Mouse (Mus musculus) midbrain, postnatal 0 days (tissue): ENCODE results near the gene Usp17lb. TPM values are rescaled to one million over a fixed set of nuclear protein-coding genes. Genes with fewer than 3 reads are reported as not detected.
"Not testable (repeated sequence)": the region's sequence is repeated elsewhere in the genome, so short reads cannot be mapped to it uniquely, and the experiment has no call there.

Experiments used
- ATAC-seq: fragments of 200-750 bp; cut with Nextera tagmentation; 2 replicates; pipeline ENCODE4 v1.8.0; 2017; ENCODE audit warnings: moderate number of reproducible peaks, mild to moderate bottlenecking, moderate TSS enrichment, moderate library complexity; ENCODE audit not compliant: low FRiP score
- DNase-seq: peaks from one replicate; pipeline ENCODE4 v3.0.0-alpha.2; 2015; ENCODE audit warnings: low spot score
- H3K27ac ChIP-seq: fragments of 300-500 bp; sonication (generic); 2 replicates; pipeline ENCODE4 v1.5.1; 2014; ENCODE audit warnings: low read depth, mild to moderate bottlenecking, low read length, mixed read lengths
- H3K27me3 ChIP-seq: fragments of 300-500 bp; sonication (generic); 2 replicates; pipeline ENCODE4 v1.6.1; 2014; ENCODE audit warnings: low read length, control low read depth, mixed read lengths; ENCODE audit not compliant: insufficient read depth
- H3K36me3 ChIP-seq: fragments of 300-500 bp; sonication (generic); 2 replicates; pipeline ENCODE4 v1.6.1; 2014; ENCODE audit warnings: low read length, control low read depth, mixed read lengths; ENCODE audit not compliant: insufficient read depth
- H3K4me1 ChIP-seq: fragments of 300-500 bp; sonication (generic); 2 replicates; pipeline ENCODE4 v1.6.1; 2014; ENCODE audit warnings: mild to moderate bottlenecking, control low read depth, antibody characterized with exemption, low read length, mixed read lengths; ENCODE audit not compliant: insufficient read depth
- H3K4me2 ChIP-seq: fragments of 300-500 bp; sonication (generic); 2 replicates; pipeline ENCODE4 v1.6.1; 2014; ENCODE audit warnings: low read depth, mild to moderate bottlenecking, low read length, mixed read lengths; ENCODE audit not compliant: poor library complexity, severe bottlenecking
- H3K4me3 ChIP-seq: fragments of 300-500 bp; sonication (generic); 2 replicates; pipeline ENCODE4 v1.5.1; 2014; ENCODE audit warnings: low read depth, mild to moderate bottlenecking, low read length, moderate library complexity
- H3K9ac ChIP-seq: fragments of 300-500 bp; sonication (generic); replicated peaks from 2 replicates; pipeline ENCODE4 v1.6.1; 2014; ENCODE audit warnings: mild to moderate bottlenecking, low read length, moderate library complexity, mixed read lengths; ENCODE audit not compliant: poor library complexity, severe bottlenecking
- H3K9me3 ChIP-seq: fragments of 300-500 bp; sonication (generic); 2 replicates; pipeline ENCODE4 v1.6.1; 2016; ENCODE audit warnings: low read length, control low read depth
- CTCF ChIP-seq: IDR thresholded peaks from 2 replicates; pipeline ENCODE4 v1.5.1; 2016; ENCODE audit warnings: antibody characterized with exemption, mild to moderate bottlenecking
- WGBS: fragments of 180-500 bp; shearing (Covaris S2); extraction: QIAGEN DNeasy Blood & Tissue Kit; methylation state at CpG from one replicate; pipeline ENCODE4 v1.1.7; 2014; 5-methylcytosine and 5-hydroxymethylcytosine counted together
- polyA plus RNA-seq: library from polyadenylated mRNA; unstranded; fragments of >200 nt; fragmentation: Nextera tagmentation; extraction: Ambion mirVana; gene quantifications from 2 replicates; pipeline ENCODE4 v1.2.1, GENCODE M21; 2015
- total RNA-seq: library from RNA; depleted of rRNA; stranded (reverse); fragments of >200 nt; gene quantifications from 2 replicates; pipeline ENCODE4 v1.2.3, GENCODE M21; 2014; rRNA removed

Gene Usp17lb
- total and polyA plus RNA-seq, 2 experiments from 2014 or later: not detected

DNA sequence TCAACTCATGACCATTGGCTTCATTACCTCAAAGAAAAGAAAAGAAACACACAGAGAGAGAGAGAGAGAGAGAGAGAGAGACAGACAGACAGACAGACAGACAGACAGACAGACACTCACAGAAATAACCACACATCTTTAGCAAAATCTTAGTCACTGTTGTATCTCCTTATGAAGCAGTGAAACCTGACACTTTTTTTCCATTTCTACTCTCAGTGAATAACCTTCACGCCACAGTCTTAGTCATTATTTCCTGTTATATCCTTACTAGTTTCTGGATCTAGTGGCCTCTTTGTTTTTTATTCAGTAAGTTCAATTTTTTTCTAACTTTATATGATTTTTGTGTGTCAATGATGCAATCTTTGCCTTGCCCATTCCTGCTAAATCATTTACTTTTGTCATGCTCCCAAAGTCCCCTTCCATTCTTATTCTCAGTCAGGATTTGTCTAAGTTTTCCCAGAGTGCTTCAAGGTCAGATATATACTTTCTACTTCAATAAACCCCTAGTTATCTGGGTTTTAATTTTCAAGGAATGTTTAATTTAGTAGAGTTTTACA is 1.4 kb upstream of the Usp17lb start:
- no peak for TF ChIP-seq CTCF
- ATAC-seq: no peak
- Histone ChIP-seq H3K4me1 (no peaks in the 10 kb centered on the region), H3K4me2 (no peak overlapping the region), H3K36me3 (no peaks in the 10 kb centered on the region), H3K27ac (no peak overlapping the region), H3K9ac (no peak overlapping the region), H3K4me3 (no peak overlapping the region), H3K27me3 (no peaks in the 10 kb centered on the region), H3K9me3 (no peaks in the 10 kb centered on the region)
- WGBS: 89% methylated on average over 1 of the region's 1 CpGs
- DNase-seq: no peak

- H3K27ac ChIP-seq, DNase-seq, H3K27me3 ChIP-seq, H3K4me3 ChIP-seq, H3K4me2 ChIP-seq, H3K4me1 ChIP-seq, H3K9me3 ChIP-seq, ATAC-seq, H3K9ac ChIP-seq, H3K36me3 ChIP-seq: not testable (repeated sequence)
- WGBS: 87% methylated on average over 8 of the region's 8 CpGs
These were observed 32.1 kb downstream of the Usp17lb start for GRCm38 (mm10) chr7:104810335-104810734.

- ATAC-seq (no peak), DNase-seq (no peak)
- Histone ChIP-seq H3K27ac (no peak overlapping the region), H3K27me3 (no peaks in the 10 kb centered on the region), H3K4me1 (no peaks in the 10 kb centered on the region), H3K4me2 (no peak overlapping the region), H3K9me3 (no peaks in the 10 kb centered on the region), H3K9ac (no peak overlapping the region), H3K4me3 (no peak overlapping the region), H3K36me3 (no peaks in the 10 kb centered on the region)
- TF ChIP-seq CTCF: no peak
- WGBS: 50% methylated on average over 1 of the region's 1 CpGs
These were observed 51.6 kb downstream of the Usp17lb start for GRCm38 (mm10) chr7:104790796-104791195.

Other genes starting within 250 kb of the Usp17lb start
- 0.38 TPM in 1 of 2 replicates, not detected in the other for gene Olfr655, start 240.8 kb downstream of the Usp17lb start, total RNA-seq
- not detected in 2 replicates for gene Olfr655, start 240.8 kb downstream of the Usp17lb start, polyA plus RNA-seq
- not detected in 2 replicates for gene Olfr656, start 228.6 kb downstream of the Usp17lb start, total RNA-seq
- gene Olfr656, start 228.6 kb downstream of the Usp17lb start, polyA plus RNA-seq: not detected in 2 replicates
- gene Olfr657, start 217.8 kb downstream of the Usp17lb start, total RNA-seq: not detected in 2 replicates
- not detected in 2 replicates for gene Olfr657, start 217.8 kb downstream of the Usp17lb start, polyA plus RNA-seq
- gene Olfr658, start 195.3 kb downstream of the Usp17lb start, total RNA-seq: 0.05 and 0.42 TPM in 2 replicates
- 0.20 and 0.25 TPM in 2 replicates for gene Olfr658, start 195.3 kb downstream of the Usp17lb start, polyA plus RNA-seq
- gene Olfr659, start 175.8 kb downstream of the Usp17lb start, total RNA-seq: not detected in 2 replicates
- gene Olfr659, start 175.8 kb downstream of the Usp17lb start, polyA plus RNA-seq: not detected in 2 replicates
- not detected in 2 replicates for gene Olfr661, start 156.1 kb downstream of the Usp17lb start, total RNA-seq
- gene Olfr661, start 156.1 kb downstream of the Usp17lb start, polyA plus RNA-seq: not detected in 2 replicates
- gene Usp17le, start 65.1 kb downstream of the Usp17lb start, total RNA-seq: not detected in 2 replicates
- gene Usp17le, start 65.1 kb downstream of the Usp17lb start, polyA plus RNA-seq: not detected in 2 replicates
- not detected in 2 replicates for gene Usp17la, start 14.4 kb upstream of the Usp17lb start, total RNA-seq
- not detected in 2 replicates for gene Usp17la, start 14.4 kb upstream of the Usp17lb start, polyA plus RNA-seq
- not detected in 2 replicates for gene Olfr665, start 35.4 kb upstream of the Usp17lb start, total RNA-seq
- gene Olfr665, start 35.4 kb upstream of the Usp17lb start, polyA plus RNA-seq: not detected in 2 replicates
- not detected in 2 replicates for gene Olfr666, start 53.3 kb upstream of the Usp17lb start, total RNA-seq
- not detected in 2 replicates for gene Olfr666, start 53.3 kb upstream of the Usp17lb start, polyA plus RNA-seq
- gene Olfr667, start 78.9 kb upstream of the Usp17lb start, total RNA-seq: not detected in 2 replicates
- gene Olfr667, start 78.9 kb upstream of the Usp17lb start, polyA plus RNA-seq: not detected in 2 replicates
- not detected in 2 replicates for gene Olfr668, start 85.5 kb upstream of the Usp17lb start, total RNA-seq
- gene Olfr668, start 85.5 kb upstream of the Usp17lb start, polyA plus RNA-seq: not detected in 2 replicates
- not detected in 2 replicates for gene Olfr669, start 91.6 kb upstream of the Usp17lb start, total RNA-seq
- gene Olfr669, start 91.6 kb upstream of the Usp17lb start, polyA plus RNA-seq: not detected in 2 replicates
- not detected in 2 replicates for gene Olfr670, start 120.0 kb upstream of the Usp17lb start, total RNA-seq
- not detected in 2 replicates for gene Olfr670, start 120.0 kb upstream of the Usp17lb start, polyA plus RNA-seq
- not detected in 2 replicates for gene Olfr671, start 136.5 kb upstream of the Usp17lb start, total RNA-seq
- not detected in 2 replicates for gene Olfr671, start 136.5 kb upstream of the Usp17lb start, polyA plus RNA-seq
- gene Olfr672, start 159.4 kb upstream of the Usp17lb start, total RNA-seq: not detected in 2 replicates
- not detected in 2 replicates for gene Olfr672, start 159.4 kb upstream of the Usp17lb start, polyA plus RNA-seq
- gene Olfr675, start 185.9 kb upstream of the Usp17lb start, total RNA-seq: not detected in 2 replicates
- not detected in 2 replicates for gene Olfr675, start 185.9 kb upstream of the Usp17lb start, polyA plus RNA-seq
- gene Olfr676, start 190.1 kb upstream of the Usp17lb start, total RNA-seq: not detected in 2 replicates
- not detected in 2 replicates for gene Olfr676, start 190.1 kb upstream of the Usp17lb start, polyA plus RNA-seq
- gene Olfr677, start 208.8 kb upstream of the Usp17lb start, total RNA-seq: not detected in 2 replicates
- not detected in 2 replicates for gene Olfr677, start 208.8 kb upstream of the Usp17lb start, polyA plus RNA-seq
- not detected in 2 replicates for gene Olfr678, start 221.9 kb upstream of the Usp17lb start, total RNA-seq
- gene Olfr678, start 221.9 kb upstream of the Usp17lb start, polyA plus RNA-seq: not detected in 2 replicates
- not detected in 2 replicates for gene Olfr679, start 238.6 kb upstream of the Usp17lb start, total RNA-seq
- not detected in 2 replicates for gene Olfr679, start 238.6 kb upstream of the Usp17lb start, polyA plus RNA-seq